Mouse (Mus musculus): ENCODE data around the gene Slc38a3. TPM values are rescaled to one million over a fixed set of nuclear protein-coding genes. Genes with fewer than 3 reads are reported as not detected.
A peak's percentile ranks its signal among the peaks of the same experiment; 100 is the strongest.

Gene Slc38a3
- total and polyA plus RNA-seq, 3 experiments = not detected

- TF ChIP-seq SIN3A (IDR thresholded peaks at IDR 0.05; ENCODE audit: low read length) (peak; percentile 49), E2F4 (IDR thresholded peaks at IDR 0.05; ENCODE audit: borderline replicate concordance, low read depth, low read length) (no peak)
These were observed 23.8 kb downstream of the Slc38a3 start (continued) for GRCm38 (mm10) chr9:107645577-107645976.

- TF ChIP-seq SIN3A (IDR thresholded peaks at IDR 0.05; ENCODE audit: low read length) = no peak
- no peak for TF ChIP-seq CHD2 (IDR thresholded peaks at IDR 0.05; ENCODE audit: low read length)
- TF ChIP-seq MXI1 (IDR thresholded peaks at IDR 0.05; ENCODE audit: low read depth, low read length) = no peak
- TF ChIP-seq ETS1 (IDR thresholded peaks at IDR 0.05; ENCODE audit: low read depth, low read length) = no peak
- no peak for TF ChIP-seq RCOR1 (IDR thresholded peaks at IDR 0.05; ENCODE audit: low read depth, low read length)
- no peak for TF ChIP-seq EP300 (IDR thresholded peaks at IDR 0.05; ENCODE audit: low read depth in 1 of 2, low read length in 2 of 2)
- TF ChIP-seq ZMIZ1 (IDR thresholded peaks at IDR 0.05; ENCODE audit: low read depth, low read length) = no peak
- TF ChIP-seq UBTF (IDR thresholded peaks at IDR 0.05; ENCODE audit: borderline replicate concordance, insufficient read depth, low read depth, low read length) = no peak
- Histone ChIP-seq H3K9me3 (replicated peaks; ENCODE audit: insufficient read depth, low read length) (no peaks in the 10 kb centered on the region), H3K4me3 (ENCODE audit: control insufficient read depth in 1 of 2, insufficient read depth in 1 of 2, low read depth in 2 of 2, low read length in 2 of 2) (peak overlapping the region; percentile 51 to 61), H3K27ac (ENCODE audit: control insufficient read depth, low read depth, low read length) (no peak overlapping the region), H3K79me2 (ENCODE audit: control insufficient read depth, insufficient read depth, low read length, poor library complexity) (no peaks in the 10 kb centered on the region; the same call in 1 of the 2 replicates), H3K9ac (ENCODE audit: control insufficient read depth, low read depth, low read length, poor library complexity, severe bottlenecking) (peak overlapping the region; percentile 58), H3K36me3 (ENCODE audit: control insufficient read depth in 1 of 2, insufficient read depth in 2 of 2, low read length in 2 of 2) (peaks cover 0 to 7% of the 10 kb centered on the region in 2 experiments; a peak in 2 of 4 replicates), H3K27me3 (ENCODE audit: control insufficient read depth in 1 of 2, insufficient read depth in 2 of 2, low read length in 2 of 2) (no peaks in the 10 kb centered on the region), H3K4me1 (ENCODE audit: control insufficient read depth in 1 of 2, insufficient read depth in 2 of 2, low read length in 2 of 2) (peaks cover 0 to 20% of the 10 kb centered on the region in 2 experiments; a peak in 3 of 4 replicates)
- DNase-seq (ENCODE audit: low read depth, low spot score) = no peak
These were observed 24.2 kb downstream of the Slc38a3 start for GRCm38 (mm10) chr9:107645153-107645510.

GRCm38 (mm10) chr9:107644495-107645152 is 24.7 kb downstream of the Slc38a3 start:
- Histone ChIP-seq H3K9ac (ENCODE audit: control insufficient read depth, low read depth, low read length, poor library complexity, severe bottlenecking) (peak overlapping the region; percentile 68), H3K27ac (ENCODE audit: control insufficient read depth, low read depth, low read length) (peak overlapping the region; percentile 21; the same call in 1 of the 2 replicates), H3K27me3 (ENCODE audit: control insufficient read depth in 1 of 2, insufficient read depth in 2 of 2, low read length in 2 of 2) (no peaks in the 10 kb centered on the region), H3K4me1 (ENCODE audit: control insufficient read depth in 1 of 2, insufficient read depth in 2 of 2, low read length in 2 of 2) (peaks cover 0 to 24% of the 10 kb centered on the region in 2 experiments; a peak in 3 of 4 replicates), H3K36me3 (ENCODE audit: control insufficient read depth in 1 of 2, insufficient read depth in 2 of 2, low read length in 2 of 2) (peaks cover 0 to 7% of the 10 kb centered on the region in 2 experiments; a peak in 2 of 4 replicates), H3K79me2 (ENCODE audit: control insufficient read depth, insufficient read depth, low read length, poor library complexity) (no peaks in the 10 kb centered on the region; the same call in 1 of the 2 replicates), H3K9me3 (replicated peaks; ENCODE audit: insufficient read depth, low read length) (no peaks in the 10 kb centered on the region), H3K4me3 (ENCODE audit: control insufficient read depth in 1 of 2, insufficient read depth in 1 of 2, low read depth in 2 of 2, low read length in 2 of 2) (peak overlapping the region; percentile 64 to 82)
- DNase-seq (ENCODE audit: low read depth, low spot score) = peak; percentile 97
- TF ChIP-seq POLR2AphosphoS2 (IDR thresholded peaks at IDR 0.05; ENCODE audit: low read length) (peak; percentile 78; the same call in 1 of the 2 replicates), CHD2 (IDR thresholded peaks at IDR 0.05; ENCODE audit: low read length) (no peak), TCF12 (IDR thresholded peaks at IDR 0.05; ENCODE audit: low read depth, low read length) (peak; percentile 45; the same call in 1 of the 2 replicates), CTCF (IDR thresholded peaks at IDR 0.05 in 2 of 3, conservative IDR thresholded peaks at IDR 0.05 in 1 of 3; ENCODE audit: control insufficient read depth in 1 of 3, insufficient read depth in 1 of 3, low read depth in 2 of 3, low read length in 3 of 3, poor library complexity in 1 of 3, severe bottlenecking in 1 of 3) (peak; percentile 83 to 99 (median 99)), KAT2A (conservative IDR thresholded peaks at IDR 0.05; ENCODE audit: low read depth, low read length) (no peak), USF1 (IDR thresholded peaks at IDR 0.05; ENCODE audit: low read depth, low read length) (no peak), HCFC1 (IDR thresholded peaks at IDR 0.05; ENCODE audit: low read depth, low read length) (peak; percentile 81), MAFK (IDR thresholded peaks at IDR 0.05; ENCODE audit: borderline replicate concordance, low read depth, low read length) (no peak), SIN3A (IDR thresholded peaks at IDR 0.05; ENCODE audit: low read length) (peak; percentile 84), MXI1 (IDR thresholded peaks at IDR 0.05; ENCODE audit: low read depth, low read length) (0 out of 2 replicates have a peak, but pooled peaks have one; percentile 45), MEF2A (IDR thresholded peaks at IDR 0.05; ENCODE audit: extremely low read depth, insufficient replicate concordance, low read depth, low read length, poor library complexity, severe bottlenecking) (no peak), ZNF384 (IDR thresholded peaks at IDR 0.05; ENCODE audit: low read depth, low read length) (no peak), NELFE (IDR thresholded peaks at IDR 0.05; ENCODE audit: low read depth, low read length) (peak; percentile 85), EP300 (IDR thresholded peaks at IDR 0.05; ENCODE audit: low read depth in 1 of 2, low read length in 2 of 2) (no peak), ZMIZ1 (IDR thresholded peaks at IDR 0.05; ENCODE audit: low read depth, low read length) (peak; percentile 75; the same call in 1 of the 2 replicates), E2F4 (IDR thresholded peaks at IDR 0.05; ENCODE audit: borderline replicate concordance, low read depth, low read length) (no peak; the same call in 1 of the 2 replicates), ETS1 (IDR thresholded peaks at IDR 0.05; ENCODE audit: low read depth, low read length) (no peak), CHD1 (IDR thresholded peaks at IDR 0.05; ENCODE audit: low read depth, low read length) (no peak), MAZ (IDR thresholded peaks at IDR 0.05; ENCODE audit: low read depth, low read length) (no peak), GABPA (IDR thresholded peaks at IDR 0.05; ENCODE audit: low read depth, low read length) (no peak), RAD21 (IDR thresholded peaks at IDR 0.05; ENCODE audit: low read depth, low read length) (peak; percentile 87), POLR2AphosphoS5 (IDR thresholded peaks at IDR 0.05; ENCODE audit: borderline replicate concordance, low read depth, low read length) (no peak), JUND (IDR thresholded peaks at IDR 0.05; ENCODE audit: low read depth, low read length) (no peak), ZKSCAN1 (IDR thresholded peaks at IDR 0.05; ENCODE audit: low read depth, low read length) (no peak)

All from MEL (cell line).